Mouse (Mus musculus) midbrain, embryonic 11.5 days (tissue): ENCODE results near the gene Cstad. TPM values are rescaled to one million over a fixed set of nuclear protein-coding genes. Genes with fewer than 3 reads are reported as not detected.

ENCODE experiments used
- ATAC-seq: fragments of 200-750 bp; cut with Nextera tagmentation; 2 replicates; pipeline ENCODE4 v1.8.0; 2017; ENCODE audit warnings: moderate TSS enrichment, moderate library complexity; ENCODE audit not compliant: low FRiP score
- DNase-seq: peaks from one replicate; pipeline ENCODE4 v3.0.0; 2015; ENCODE audit warnings: low spot score; ENCODE audit errors: missing footprints
- H3K27ac ChIP-seq: fragments of 300-500 bp; sonication (generic); 2 replicates; pipeline ENCODE4 v1.5.1; 2014; ENCODE audit warnings: low read depth, low read length
- H3K27me3 ChIP-seq: fragments of 300-500 bp; sonication (generic); 2 replicates; pipeline ENCODE4 v1.6.1; 2014; ENCODE audit warnings: mild to moderate bottlenecking, low read length, moderate library complexity, mixed read lengths; ENCODE audit not compliant: control insufficient read depth, insufficient read depth
- H3K36me3 ChIP-seq: fragments of 300-500 bp; sonication (generic); 2 replicates; pipeline ENCODE4 v1.6.1; 2014; ENCODE audit warnings: mild to moderate bottlenecking, low read length, moderate library complexity, mixed read lengths; ENCODE audit not compliant: control insufficient read depth, insufficient read depth
- H3K4me1 ChIP-seq: fragments of 300-500 bp; sonication (generic); 2 replicates; pipeline ENCODE4 v1.6.1; 2014; ENCODE audit warnings: low read length; ENCODE audit not compliant: control insufficient read depth, insufficient read depth
- H3K4me2 ChIP-seq: fragments of 300-500 bp; sonication (generic); 2 replicates; pipeline ENCODE4 v1.6.1; 2014; ENCODE audit warnings: mild to moderate bottlenecking, moderate library complexity
- H3K4me3 ChIP-seq: fragments of 300-500 bp; sonication (generic); 2 replicates; pipeline ENCODE4 v1.5.1; 2014; ENCODE audit warnings: low read depth, low read length
- H3K9ac ChIP-seq: fragments of 300-500 bp; sonication (generic); 2 replicates; pipeline ENCODE4 v1.6.1; 2014; ENCODE audit warnings: low read length
- H3K9me3 ChIP-seq: fragments of 300-500 bp; sonication (generic); 2 replicates; pipeline ENCODE4 v1.6.1; 2016; ENCODE audit warnings: low read length; ENCODE audit not compliant: control insufficient read depth
- WGBS: fragments of 180-500 bp; shearing (Covaris S2); extraction: QIAGEN DNeasy Blood & Tissue Kit; methylation state at CpG from one replicate; pipeline ENCODE4 v1.1.7; 2014; 5-methylcytosine and 5-hydroxymethylcytosine counted together
- polyA plus RNA-seq: library from polyadenylated mRNA; unstranded; fragments of >200 nt; fragmentation: Nextera tagmentation; extraction: Ambion mirVana; gene quantifications from 2 replicates; pipeline ENCODE4 v1.2.1, GENCODE M21; 2014

Gene Cstad
- polyA plus RNA-seq, 1 experiment from 2014 or later, result 0.74 TPM

GRCm38 (mm10) chr2:30590909-30591308, 3.9 kb upstream of the Cstad start:
- ATAC-seq (peak; percentile 38; the same call in 1 of the 2 replicates), DNase-seq (peak; percentile 92)
- Histone ChIP-seq H3K4me1 (peaks cover 16% of the 10 kb centered on the region), H3K27ac (no peak overlapping the region), H3K9me3 (no peaks in the 10 kb centered on the region), H3K9ac (no peak overlapping the region), H3K36me3 (no peaks in the 10 kb centered on the region), H3K4me2 (peak overlapping the region; percentile 42), H3K4me3 (peak overlapping the region; percentile 8; the same call in 1 of the 2 replicates), H3K27me3 (no peaks in the 10 kb centered on the region)
- WGBS, result 11% methylated on average over 3 of the region's 3 CpGs

- DNase-seq, result no peak
- no peak overlapping the region for H3K4me2 ChIP-seq
- WGBS, result 82% methylated on average over 6 of the region's 6 CpGs
- H3K36me3 ChIP-seq, result no peaks in the 10 kb centered on the region
- no peaks in the 10 kb centered on the region for H3K27me3 ChIP-seq
- no peak overlapping the region for H3K4me3 ChIP-seq
- no peak overlapping the region for H3K9ac ChIP-seq
- H3K4me1 ChIP-seq, result peaks cover 16% of the 10 kb centered on the region
- H3K9me3 ChIP-seq, result no peaks in the 10 kb centered on the region
- H3K27ac ChIP-seq, result no peak overlapping the region
- ATAC-seq, result no peak
These were observed 2.4 kb upstream of the Cstad start for GRCm38 (mm10) chr2:30592391-30592790.

- H3K27ac ChIP-seq, result no peak overlapping the region
- ATAC-seq, result no peak
- H3K4me1 ChIP-seq, result peaks cover 16% of the 10 kb centered on the region
- no peaks in the 10 kb centered on the region for H3K36me3 ChIP-seq
- no peak overlapping the region for H3K4me2 ChIP-seq
- H3K27me3 ChIP-seq, result no peaks in the 10 kb centered on the region
- H3K4me3 ChIP-seq, result no peak overlapping the region
- no peak overlapping the region for H3K9ac ChIP-seq
- no peaks in the 10 kb centered on the region for H3K9me3 ChIP-seq
- 95% methylated on average over 6 of the region's 6 CpGs for WGBS
- DNase-seq, result no peak
These were observed 1.9 kb upstream of the Cstad start for GRCm38 (mm10) chr2:30592951-30593350.

- WGBS, result 79% methylated on average over 13 of the region's 13 CpGs
- Histone ChIP-seq H3K27me3 (no peaks in the 10 kb centered on the region), H3K4me1 (peaks cover 16% of the 10 kb centered on the region), H3K27ac (peak overlapping the region; percentile 92), H3K4me2 (peak overlapping the region; percentile 46), H3K9ac (peak overlapping the region; percentile 62), H3K9me3 (no peaks in the 10 kb centered on the region), H3K4me3 (no peak overlapping the region), H3K36me3 (no peaks in the 10 kb centered on the region)
- DNase-seq (no peak), ATAC-seq (no peak)
These were observed 1.1 kb upstream of the Cstad start for GRCm38 (mm10) chr2:30593636-30594310.

GRCm38 (mm10) chr2:30595796-30596195, 956 bp downstream of the Cstad start:
- Histone ChIP-seq H3K36me3 (no peaks in the 10 kb centered on the region), H3K4me2 (no peak overlapping the region), H3K9me3 (no peaks in the 10 kb centered on the region), H3K9ac (no peak overlapping the region), H3K27me3 (no peaks in the 10 kb centered on the region), H3K4me3 (no peak overlapping the region), H3K27ac (no peak overlapping the region; the same call in 1 of the 2 replicates), H3K4me1 (peaks cover 21% of the 10 kb centered on the region)
- DNase-seq (no peak), ATAC-seq (no peak)
- WGBS, result 89% methylated on average over 4 of the region's 4 CpGs

- no peak overlapping the region for H3K9ac ChIP-seq
- no peak overlapping the region for H3K4me2 ChIP-seq
- H3K27ac ChIP-seq, result no peak overlapping the region
- H3K4me1 ChIP-seq, result peaks cover 25% of the 10 kb centered on the region
- H3K9me3 ChIP-seq, result no peaks in the 10 kb centered on the region
- DNase-seq (no peak), ATAC-seq (no peak)
- WGBS, result 67% methylated on average over 3 of the region's 3 CpGs
- H3K4me3 ChIP-seq, result no peak overlapping the region
- no peaks in the 10 kb centered on the region for H3K36me3 ChIP-seq
- H3K27me3 ChIP-seq, result no peaks in the 10 kb centered on the region
These were observed 4.8 kb downstream of the Cstad start for GRCm38 (mm10) chr2:30599621-30600020.

GRCm38 (mm10) chr2:30600291-30600690, 5.5 kb downstream of the Cstad start:
- no peak for DNase-seq
- peaks cover 30% of the 10 kb centered on the region for H3K4me1 ChIP-seq
- no peaks in the 10 kb centered on the region for H3K36me3 ChIP-seq
- no peak overlapping the region for H3K27ac ChIP-seq
- H3K4me3 ChIP-seq, result no peak overlapping the region
- ATAC-seq, result no peak
- no peaks in the 10 kb centered on the region for H3K27me3 ChIP-seq
- H3K9me3 ChIP-seq, result no peaks in the 10 kb centered on the region
- no peak overlapping the region for H3K9ac ChIP-seq
- no peak overlapping the region for H3K4me2 ChIP-seq
- WGBS, result 20% methylated on average over 9 of the region's 9 CpGs

GRCm38 (mm10) chr2:30600965-30601841, 6.4 kb downstream of the Cstad start:
- no peaks in the 10 kb centered on the region for H3K27me3 ChIP-seq
- no peak overlapping the region for H3K4me2 ChIP-seq
- DNase-seq (no peak), ATAC-seq (no peak)
- no peak overlapping the region for H3K27ac ChIP-seq
- H3K36me3 ChIP-seq, result no peaks in the 10 kb centered on the region
- no peak overlapping the region for H3K9ac ChIP-seq
- H3K4me3 ChIP-seq, result no peak overlapping the region
- WGBS, result 15% methylated on average over 19 of the region's 20 CpGs
- H3K9me3 ChIP-seq, result no peaks in the 10 kb centered on the region
- H3K4me1 ChIP-seq, result peaks cover 38% of the 10 kb centered on the region

GRCm38 (mm10) chr2:30602451-30602850, 7.6 kb downstream of the Cstad start:
- no peak overlapping the region for H3K4me2 ChIP-seq
- H3K27me3 ChIP-seq, result no peaks in the 10 kb centered on the region; the same call in 1 of the 2 replicates
- H3K9ac ChIP-seq, result no peak overlapping the region
- H3K36me3 ChIP-seq, result no peaks in the 10 kb centered on the region
- H3K27ac ChIP-seq, result no peak overlapping the region
- no peaks in the 10 kb centered on the region for H3K9me3 ChIP-seq
- DNase-seq (no peak), ATAC-seq (no peak)
- peaks cover 50% of the 10 kb centered on the region for H3K4me1 ChIP-seq
- no peak overlapping the region for H3K4me3 ChIP-seq
